Mouse (Mus musculus): ENCODE measurements around the gene Coro1a. TPM values are rescaled to one million over a fixed set of nuclear protein-coding genes. Genes with fewer than 3 reads are reported as not detected.

Coro1a gene
- polyA plus RNA-seq (2021; fragmentation: Nextera tagmentation) = 128 and 147 TPM in 2 replicates
- long read RNA-seq, experiment 1, transcript Coro1a-201 (11 exons, 1,660 nt) = major isoform, 482 of 619 reads
- long read RNA-seq, experiment 1, partial matches to known transcripts = 26 of 619 reads
- long read RNA-seq, experiment 1, other reads (novel, unspliced or antisense) = 110 of 619 reads
- long read RNA-seq, experiment 2, transcript Coro1a-201 (11 exons, 1,660 nt) = major isoform, 108 of 182 reads
- long read RNA-seq, experiment 2, partial matches to known transcripts = 37 of 182 reads
- long read RNA-seq, experiment 2, other reads (novel, unspliced or antisense) = 37 of 182 reads

DNA sequence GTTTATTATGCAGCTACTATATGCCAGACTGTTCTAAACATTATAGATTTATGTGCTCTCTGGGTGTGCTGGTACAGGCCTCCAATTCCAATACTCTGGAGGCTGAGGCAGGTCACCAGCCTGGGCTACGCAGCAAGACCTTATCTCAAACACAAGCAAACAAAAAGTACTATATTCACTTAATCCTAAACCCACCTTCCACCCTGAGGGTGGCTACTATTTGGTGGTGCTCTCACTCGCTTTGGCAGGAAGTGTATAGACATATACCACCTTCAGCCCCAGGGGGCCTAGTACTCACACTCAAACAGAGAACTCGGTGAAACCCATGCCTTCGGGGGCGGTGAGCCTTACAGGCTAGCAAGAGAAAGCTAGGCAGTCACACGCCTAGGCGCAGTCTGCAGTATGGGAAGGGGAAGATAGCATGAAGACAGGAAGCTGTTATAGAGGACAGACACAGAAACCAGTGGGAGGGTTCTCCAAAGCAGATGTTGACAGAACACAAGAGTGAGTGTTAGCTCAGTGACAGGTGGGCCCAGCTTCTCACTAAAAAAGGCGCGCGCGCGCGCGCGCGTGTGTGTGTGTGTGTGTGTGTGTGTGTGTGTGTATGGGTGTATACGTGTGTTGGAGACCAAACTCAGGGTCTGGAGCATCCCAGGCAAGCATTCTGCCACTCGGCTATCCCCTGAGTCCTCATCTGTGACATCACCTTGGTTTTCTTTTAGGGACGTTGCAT lies at the start of gene Coro1a:
Gene Coro1a, minus strand, starts transcription at position 346 of the 733 bp plus-strand sequence.

DNA sequence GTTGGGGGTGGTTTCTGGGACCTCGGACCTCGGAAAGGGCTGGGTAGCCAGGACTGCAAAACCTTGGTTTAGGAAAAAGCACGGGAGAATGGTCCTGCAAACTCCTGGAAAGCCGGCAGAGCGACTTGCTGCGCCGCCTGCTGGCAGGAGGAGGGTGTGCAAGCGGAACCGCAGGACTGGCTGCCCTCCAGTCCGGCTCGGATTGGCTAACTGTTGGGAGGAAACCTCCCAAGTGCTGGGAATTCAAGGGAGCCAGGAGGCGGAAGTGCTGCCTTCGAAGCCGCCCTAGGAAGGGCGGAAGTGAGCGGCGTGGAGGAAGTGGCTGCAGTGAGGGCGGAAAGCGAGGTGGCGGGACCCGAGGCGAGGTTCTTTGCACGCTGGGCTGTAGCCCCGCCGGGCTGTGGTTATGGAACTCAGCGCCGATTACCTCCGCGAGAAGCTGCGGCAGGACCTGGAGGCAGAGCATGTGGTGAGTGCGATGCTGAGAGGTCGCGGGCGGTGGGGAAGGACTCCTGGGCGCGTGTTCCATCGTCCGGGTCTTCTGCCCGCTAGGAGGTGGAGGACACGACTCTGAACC lies 11.9 kb downstream of the Coro1a start, which contains the start of gene Slx1b:
Gene Slx1b, minus strand, starts transcription at position 154 of the 577 bp plus-strand sequence.

DNA sequence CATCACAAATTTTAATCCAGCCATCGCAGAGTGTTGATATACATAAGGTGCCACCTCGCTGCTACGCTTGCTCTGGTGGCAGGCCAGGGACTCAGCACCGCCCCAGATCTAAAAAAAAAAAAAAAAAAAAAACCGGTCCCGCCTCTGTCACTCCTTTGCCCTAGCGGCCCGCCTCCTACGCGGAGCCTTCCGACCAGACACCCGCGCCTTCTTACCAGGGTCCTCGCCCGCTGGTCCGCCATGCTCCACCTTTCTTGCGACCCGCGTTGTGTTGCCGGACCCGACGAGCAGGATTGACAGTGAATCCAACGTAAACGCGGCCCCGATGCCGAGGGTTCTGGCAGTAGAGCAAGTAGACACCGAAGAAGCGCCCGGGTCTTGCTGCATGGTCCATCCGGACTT lies 12.4 kb downstream of the Coro1a start, which contains the start of gene Bola2:
Gene Bola2, plus strand, starts transcription at position 192 of the 402 bp plus-strand sequence.

DNA sequence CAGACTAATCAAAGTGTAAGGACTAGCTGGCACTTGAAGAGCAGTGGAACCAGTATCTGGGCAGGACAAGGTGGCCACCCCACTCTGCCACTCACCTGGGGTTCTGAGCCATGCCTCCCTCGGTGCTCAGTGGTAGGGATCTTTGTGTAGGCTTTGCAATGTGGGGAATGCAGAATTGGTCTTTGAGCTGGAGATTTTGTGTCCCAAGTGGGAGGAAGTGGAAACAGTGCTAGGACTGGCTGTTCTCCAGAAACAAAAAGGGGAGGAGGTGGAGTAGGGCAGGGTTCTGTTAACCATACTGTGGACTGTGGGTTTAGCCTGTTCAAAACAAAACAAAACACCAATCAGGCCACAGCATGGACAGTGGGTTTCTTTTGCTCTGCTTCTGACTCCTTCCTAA lies 31.4 kb downstream of the Coro1a start, which contains the start of gene Sult1a1:
Gene Sult1a1, minus strand, starts transcription at position 226 of the 400 bp plus-strand sequence.

Other genes with a start within 250 kb of the Coro1a start
- gene Atp2a1, start 244.7 kb downstream of the Coro1a start, polyA plus RNA-seq (2021; fragmentation: Nextera tagmentation) = 0.15 and 0.22 TPM in 2 replicates
- gene Sh2b1, start 232.4 kb downstream of the Coro1a start, polyA plus RNA-seq (2021; fragmentation: Nextera tagmentation) = 24.0 and 39.6 TPM in 2 replicates
- 83.4 and 84.3 TPM in 2 replicates for gene Tufm, start 220.4 kb downstream of the Coro1a start, polyA plus RNA-seq (2021; fragmentation: Nextera tagmentation)
- 24.0 and 51.0 TPM in 2 replicates for gene Atxn2l, start 204.3 kb downstream of the Coro1a start, polyA plus RNA-seq (2021; fragmentation: Nextera tagmentation)
- 172 and 199 TPM in 2 replicates for gene Eif3c, start 141.4 kb downstream of the Coro1a start, polyA plus RNA-seq (2021; fragmentation: Nextera tagmentation)
- 0.43 and 0.50 TPM in 2 replicates for gene Apobr, start 122.8 kb downstream of the Coro1a start, polyA plus RNA-seq (2021; fragmentation: Nextera tagmentation)
- 14.3 and 14.5 TPM in 2 replicates for gene Cln3, start 122.0 kb downstream of the Coro1a start, polyA plus RNA-seq (2021; fragmentation: Nextera tagmentation)
- not detected in 2 replicates for gene Il27, start 112.8 kb downstream of the Coro1a start, polyA plus RNA-seq (2021; fragmentation: Nextera tagmentation)
- gene Nupr1, start 76.9 kb downstream of the Coro1a start, polyA plus RNA-seq (2021; fragmentation: Nextera tagmentation) = 44.2 and 54.6 TPM in 2 replicates
- gene Sgf29, start 58.5 kb downstream of the Coro1a start, polyA plus RNA-seq (2021; fragmentation: Nextera tagmentation) = 29.1 and 30.0 TPM in 2 replicates
- 13.9 and 18.1 TPM in 2 replicates for gene Sult1a1, start 31.4 kb downstream of the Coro1a start, polyA plus RNA-seq (2021; fragmentation: Nextera tagmentation)
- 240 and 251 TPM in 2 replicates for gene Bola2, start 12.4 kb downstream of the Coro1a start, polyA plus RNA-seq (2021; fragmentation: Nextera tagmentation)
- 10.0 and 10.4 TPM in 2 replicates for gene Slx1b, start 12.0 kb downstream of the Coro1a start, polyA plus RNA-seq (2021; fragmentation: Nextera tagmentation)
- 34.5 and 44.7 TPM in 2 replicates for gene Mapk3, start 51.8 kb upstream of the Coro1a start, polyA plus RNA-seq (2021; fragmentation: Nextera tagmentation)
- 0.40 and 0.59 TPM in 2 replicates for gene Gdpd3, start 58.5 kb upstream of the Coro1a start, polyA plus RNA-seq (2021; fragmentation: Nextera tagmentation)
- gene Ypel3, start 69.2 kb upstream of the Coro1a start, polyA plus RNA-seq (2021; fragmentation: Nextera tagmentation) = 119 and 625 TPM in 2 replicates
- gene Tbx6, start 73.7 kb upstream of the Coro1a start, polyA plus RNA-seq (2021; fragmentation: Nextera tagmentation) = 0.20 TPM in 1 of 2 replicates, not detected in the other
- gene Ppp4c, start 84.7 kb upstream of the Coro1a start, polyA plus RNA-seq (2021; fragmentation: Nextera tagmentation) = 53.5 and 61.0 TPM in 2 replicates
- 5.9 and 8.8 TPM in 2 replicates for gene Fam57b, start 89.9 kb upstream of the Coro1a start, polyA plus RNA-seq (2021; fragmentation: Nextera tagmentation)
- 1.2 and 2.7 TPM in 2 replicates for gene 4930451I11Rik, start 123.9 kb upstream of the Coro1a start, polyA plus RNA-seq (2021; fragmentation: Nextera tagmentation)
- 14.1 and 30.1 TPM in 2 replicates for gene Doc2a, start 139.6 kb upstream of the Coro1a start, polyA plus RNA-seq (2021; fragmentation: Nextera tagmentation)
- gene Hirip3, start 154.2 kb upstream of the Coro1a start, polyA plus RNA-seq (2021; fragmentation: Nextera tagmentation) = 3.4 and 4.3 TPM in 2 replicates
- 44.1 and 57.6 TPM in 2 replicates for gene Ino80e, start 154.6 kb upstream of the Coro1a start, polyA plus RNA-seq (2021; fragmentation: Nextera tagmentation)
- gene Taok2, start 176.9 kb upstream of the Coro1a start, polyA plus RNA-seq (2021; fragmentation: Nextera tagmentation) = 9.7 and 10.8 TPM in 2 replicates
- gene Tmem219, start 215.1 kb upstream of the Coro1a start, polyA plus RNA-seq (2021; fragmentation: Nextera tagmentation) = 30.6 and 32.0 TPM in 2 replicates
- 260 and 277 TPM in 2 replicates for gene Kctd13, start 221.1 kb upstream of the Coro1a start, polyA plus RNA-seq (2021; fragmentation: Nextera tagmentation)
- gene Asphd1, start 241.8 kb upstream of the Coro1a start, polyA plus RNA-seq (2021; fragmentation: Nextera tagmentation) = 11.2 and 13.6 TPM in 2 replicates
- gene Sez6l2, start 242.8 kb upstream of the Coro1a start, polyA plus RNA-seq (2021; fragmentation: Nextera tagmentation) = 68.2 and 74.7 TPM in 2 replicates